Mouse (Mus musculus) thymus, adult 2 months (tissue): ENCODE data around the gene Ubxn6.

Experiments
- CTCF ChIP-seq: fragments of 200-500 bp; IDR thresholded peaks from 2 replicates; pipeline ENCODE4 v1.5.1; 2012; ENCODE audit warnings: mild to moderate bottlenecking, control low read depth, low read length, moderate library complexity, borderline replicate concordance; ENCODE audit not compliant: control insufficient read depth, poor library complexity, insufficient read depth; ENCODE audit errors: extremely low read depth
- POLR2A ChIP-seq: fragments of 200-500 bp; IDR thresholded peaks from 2 replicates; pipeline ENCODE4 v1.6.1; 2012; ENCODE audit warnings: mild to moderate bottlenecking, low read length, control low read depth, moderate library complexity; ENCODE audit not compliant: control insufficient read depth, poor library complexity, insufficient read depth; ENCODE audit errors: extremely low read depth

- TF ChIP-seq CTCF (no peak), POLR2A (no peak)
Observed at GRCm38 (mm10) chr17:56092312-56092711, 17.5 kb upstream of the Ubxn6 start.
